Mouse (Mus musculus) forebrain, embryonic 12.5 days (tissue): ENCODE data around the gene Htr2c. TPM values are rescaled to one million over a fixed set of nuclear protein-coding genes. Genes with fewer than 3 reads are reported as not detected.

Source experiments
- ATAC-seq: fragments of 200-750 bp; cut with Nextera tagmentation; 2 replicates; pipeline ENCODE4 v1.8.0; 2017; ENCODE audit warnings: moderate TSS enrichment; ENCODE audit not compliant: low FRiP score
- H3K27ac ChIP-seq: fragments of 300-500 bp; sonication (generic); 2 replicates; pipeline ENCODE4 v1.5.1; 2016; ENCODE audit warnings: mild to moderate bottlenecking
- H3K27me3 ChIP-seq: fragments of 300-500 bp; sonication (generic); 2 replicates; pipeline ENCODE4 v1.6.1; 2016; ENCODE audit warnings: mild to moderate bottlenecking
- H3K36me3 ChIP-seq: fragments of 300-500 bp; sonication (generic); replicated peaks from 2 replicates; pipeline ENCODE4 v1.6.1; 2016; ENCODE audit warnings: mild to moderate bottlenecking
- H3K4me1 ChIP-seq: fragments of 300-500 bp; sonication (generic); 2 replicates; pipeline ENCODE4 v1.6.1; 2016
- H3K4me2 ChIP-seq: fragments of 300-500 bp; sonication (generic); 2 replicates; pipeline ENCODE4 v1.6.1; 2016; ENCODE audit warnings: mild to moderate bottlenecking, moderate library complexity
- H3K4me3 ChIP-seq: fragments of 300-500 bp; sonication (generic); replicated peaks from 2 replicates; pipeline ENCODE4 v1.5.1; 2016; ENCODE audit warnings: mild to moderate bottlenecking
- H3K9ac ChIP-seq: fragments of 300-500 bp; sonication (generic); 2 replicates; pipeline ENCODE4 v1.6.1; 2016; ENCODE audit warnings: mild to moderate bottlenecking
- H3K9me3 ChIP-seq: fragments of 300-500 bp; sonication (generic); 2 replicates; pipeline ENCODE4 v1.6.1; 2016
- WGBS: fragments of 180-500 bp; shearing (Covaris S2); methylation state at CpG from one replicate; pipeline ENCODE4 v1.1.7; 2016; 5-methylcytosine and 5-hydroxymethylcytosine counted together
- microRNA counts: library from miRNA; unstranded; fragments of <30 nt; microRNA quantifications from one replicate; lab custom pipeline; 2017
- microRNA-seq: library from miRNA; unstranded; fragments of <30 nt; microRNA quantifications from one replicate; pipeline ENCODE4, GENCODE M21; 2017
- polyA plus RNA-seq: library from polyadenylated mRNA; unstranded; fragments of >200 nt; fragmentation: Nextera tagmentation; extraction: Ambion mirVana; gene quantifications from 2 replicates; pipeline ENCODE4 v1.2.1, GENCODE M21; 2016

Htr2c gene
- polyA plus RNA-seq, 1 experiment from 2014 or later, result 2.6 TPM

GRCm38 (mm10) chrX:147217382-147218013 lies 255.2 kb downstream of the Htr2c start:
- Histone ChIP-seq H3K4me1 (no peaks in the 10 kb centered on the region), H3K9me3 (no peaks in the 10 kb centered on the region), H3K9ac (no peak overlapping the region), H3K4me2 (no peak overlapping the region), H3K27ac (no peak overlapping the region), H3K4me3 (no peak overlapping the region), H3K36me3 (no peaks in the 10 kb centered on the region), H3K27me3 (no peaks in the 10 kb centered on the region)
- no peak for ATAC-seq
- 69% methylated on average over 3 of the region's 3 CpGs for WGBS

GRCm38 (mm10) chrX:147238806-147239542 lies 276.7 kb downstream of the Htr2c start:
- no peaks in the 10 kb centered on the region for H3K36me3 ChIP-seq
- no peaks in the 10 kb centered on the region for H3K4me1 ChIP-seq
- no peaks in the 10 kb centered on the region for H3K27me3 ChIP-seq
- no peak overlapping the region for H3K27ac ChIP-seq
- no peak overlapping the region for H3K4me3 ChIP-seq
- no peak overlapping the region for H3K9ac ChIP-seq
- ATAC-seq, result no peak
- H3K9me3 ChIP-seq, result no peaks in the 10 kb centered on the region
- 69% methylated on average over 2 of the region's 2 CpGs for WGBS
- H3K4me2 ChIP-seq, result no peak overlapping the region

MicroRNA genes within 50 kb of the gene (microRNA counts, 519-probe panel; counts per million panel counts)
- microRNA mmu-miR-448 (lab: Ali Mortazavi, UCI) (not detected), microRNA mmu-miR-764-3p (lab: Ali Mortazavi, UCI) (not detected), microRNA mmu-miR-764-5p (lab: Ali Mortazavi, UCI) (2,907 counts per million, percentile 23 among the panel's probes with 10 or more counts)

Small RNAs within 50 kb of the gene (microRNA-seq; reads per million reads assigned to microRNA genes)
- not detected for gene Gm22650
- gene Gm24627, result not detected
- gene Mir1264, result 48.3 reads per million, percentile 43 among the genes with 10 or more reads in this experiment
- 649 reads per million, percentile 72 among the genes with 10 or more reads in this experiment for gene Mir1298
- gene Mir1912, result 2.9 reads per million, percentile 6 among the genes with 10 or more reads in this experiment
- gene Mir448, result 83.2 reads per million, percentile 47 among the genes with 10 or more reads in this experiment
- gene Mir764, result 1.9 reads per million
